Mouse (Mus musculus): ENCODE measurements at regions not wholly inside any gene's neighbourhood (a gene's known extent, or its start where the extent isn't known, plus 50 kb on each side); places are given as distances from the start of the nearest gene placed in this dataset.

DNA sequence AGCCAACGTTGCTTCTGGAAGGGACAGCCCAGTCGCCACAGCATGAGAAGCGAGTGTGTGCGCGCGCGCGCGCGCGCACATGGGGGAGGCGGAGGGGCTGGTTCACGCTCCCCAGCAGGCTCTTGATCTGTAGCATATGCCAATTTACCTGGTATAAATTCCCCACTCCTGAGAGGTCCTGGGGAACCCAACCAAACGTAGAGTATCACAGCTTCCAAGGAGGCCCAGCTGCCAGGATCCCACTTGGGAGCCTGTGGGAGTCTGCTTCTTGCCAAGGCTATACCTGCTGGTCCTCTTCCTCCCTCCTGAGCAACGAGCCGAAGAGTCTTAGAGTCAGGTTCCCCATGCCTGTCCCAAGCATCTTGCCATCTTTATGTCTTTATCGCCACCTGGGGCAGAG lies 222.8 kb upstream of the Mvb12b start:
- no peak for TF ChIP-seq CTCF (IDR thresholded peaks at IDR 0.05; ENCODE audit: control insufficient read depth, insufficient read depth, insufficient read length)
- no peak for TF ChIP-seq FOSL1 (IDR thresholded peaks at IDR 0.05; ENCODE audit: insufficient read depth, low read length, poor library complexity, severe bottlenecking)
- TF ChIP-seq USF1 (IDR thresholded peaks at IDR 0.05; ENCODE audit: low read depth) = no peak
- no peak for TF ChIP-seq MAX (IDR thresholded peaks at IDR 0.05)
- TF ChIP-seq CEBPB (IDR thresholded peaks at IDR 0.05; ENCODE audit: low read depth) = no peak
- no peak for TF ChIP-seq MYOD1 (IDR thresholded peaks at IDR 0.05; ENCODE audit: control insufficient read depth, insufficient read length, low read depth)

Data from C2C12 (cell line).